Mouse (Mus musculus): ENCODE results near the gene Spon1. TPM values are rescaled to one million over a fixed set of nuclear protein-coding genes. Genes with fewer than 3 reads are reported as not detected.

Gene Spon1
- polyA plus RNA-seq, 1 experiment from 2014 or later = 47.0 TPM

GRCm38 (mm10) chr7:113823026-113823425, 57.2 kb downstream of the Spon1 start:
- Histone ChIP-seq H3K27ac (ENCODE audit: low read length) (no peak overlapping the region), H3K27me3 (ENCODE audit: control insufficient read depth, insufficient read depth, low read depth, low read length) (no peaks in the 10 kb centered on the region), H3K4me3 (ENCODE audit: low read depth, low read length) (no peak overlapping the region), H3K9me3 (replicated peaks; ENCODE audit: control insufficient read depth, low read length, poor library complexity, severe bottlenecking) (no peaks in the 10 kb centered on the region), H3K9ac (ENCODE audit: low read depth, low read length) (no peak overlapping the region), H3K4me2 (ENCODE audit: low read length) (no peak overlapping the region), H3K4me1 (ENCODE audit: control insufficient read depth, insufficient read depth, low read length) (0 out of 2 replicates have a peak, but pooled peaks cover 11% of the 10 kb centered on the region), H3K36me3 (ENCODE audit: control insufficient read depth, insufficient read depth, low read length) (no peaks in the 10 kb centered on the region)
- ATAC-seq = no peak
- WGBS = 34% methylated on average over 3 of the region's 3 CpGs

- Histone ChIP-seq H3K9me3 (replicated peaks; ENCODE audit: control insufficient read depth, low read length, poor library complexity, severe bottlenecking) (no peaks in the 10 kb centered on the region), H3K27me3 (ENCODE audit: control insufficient read depth, insufficient read depth, low read depth, low read length) (no peaks in the 10 kb centered on the region), H3K4me2 (ENCODE audit: low read length) (no peak overlapping the region), H3K27ac (ENCODE audit: low read length) (no peak overlapping the region), H3K4me3 (ENCODE audit: low read depth, low read length) (no peak overlapping the region), H3K36me3 (ENCODE audit: control insufficient read depth, insufficient read depth, low read length) (no peaks in the 10 kb centered on the region), H3K9ac (ENCODE audit: low read depth, low read length) (no peak overlapping the region), H3K4me1 (ENCODE audit: control insufficient read depth, insufficient read depth, low read length) (0 out of 2 replicates have a peak, but pooled peaks cover 11% of the 10 kb centered on the region)
- ATAC-seq = no peak
- WGBS = 93% methylated on average over 6 of the region's 6 CpGs
These were observed 58.9 kb downstream of the Spon1 start for GRCm38 (mm10) chr7:113824651-113825050.

- no peaks in the 10 kb centered on the region for H3K36me3 ChIP-seq (ENCODE audit: control insufficient read depth, insufficient read depth, low read length)
- H3K9me3 ChIP-seq (replicated peaks; ENCODE audit: control insufficient read depth, low read length, poor library complexity, severe bottlenecking) = no peaks in the 10 kb centered on the region
- no peak overlapping the region for H3K9ac ChIP-seq (ENCODE audit: low read depth, low read length)
- ATAC-seq = no peak
- H3K4me2 ChIP-seq (ENCODE audit: low read length) = no peak overlapping the region
- H3K4me1 ChIP-seq (ENCODE audit: control insufficient read depth, insufficient read depth, low read length) = 0 out of 2 replicates have a peak, but pooled peaks cover 9% of the 10 kb centered on the region
- no peak overlapping the region for H3K4me3 ChIP-seq (ENCODE audit: low read depth, low read length)
- no peaks in the 10 kb centered on the region for H3K27me3 ChIP-seq (ENCODE audit: control insufficient read depth, insufficient read depth, low read depth, low read length)
- 44% methylated on average over 5 of the region's 5 CpGs for WGBS
- no peak overlapping the region for H3K27ac ChIP-seq (ENCODE audit: low read length)
These were observed 59.9 kb downstream of the Spon1 start for GRCm38 (mm10) chr7:113825498-113826205.

- Histone ChIP-seq H3K4me2 (ENCODE audit: low read length) (no peak overlapping the region), H3K36me3 (ENCODE audit: control insufficient read depth, insufficient read depth, low read length) (no peaks in the 10 kb centered on the region), H3K27ac (ENCODE audit: low read length) (no peak overlapping the region), H3K9ac (ENCODE audit: low read depth, low read length) (no peak overlapping the region), H3K9me3 (replicated peaks; ENCODE audit: control insufficient read depth, low read length, poor library complexity, severe bottlenecking) (no peaks in the 10 kb centered on the region), H3K4me3 (ENCODE audit: low read depth, low read length) (no peak overlapping the region), H3K4me1 (ENCODE audit: control insufficient read depth, insufficient read depth, low read length) (0 out of 2 replicates have a peak, but pooled peaks cover 9% of the 10 kb centered on the region), H3K27me3 (ENCODE audit: control insufficient read depth, insufficient read depth, low read depth, low read length) (no peaks in the 10 kb centered on the region)
- ATAC-seq = no peak
- WGBS = 9% methylated on average over 1 of the region's 1 CpGs
These were observed 60.7 kb downstream of the Spon1 start for GRCm38 (mm10) chr7:113826510-113826909.

GRCm38 (mm10) chr7:113828122-113828571, 62.3 kb downstream of the Spon1 start:
- Histone ChIP-seq H3K27ac (ENCODE audit: low read length) (no peak overlapping the region), H3K27me3 (ENCODE audit: control insufficient read depth, insufficient read depth, low read depth, low read length) (no peaks in the 10 kb centered on the region), H3K36me3 (ENCODE audit: control insufficient read depth, insufficient read depth, low read length) (no peaks in the 10 kb centered on the region), H3K9ac (ENCODE audit: low read depth, low read length) (no peak overlapping the region), H3K9me3 (replicated peaks; ENCODE audit: control insufficient read depth, low read length, poor library complexity, severe bottlenecking) (no peaks in the 10 kb centered on the region), H3K4me1 (ENCODE audit: control insufficient read depth, insufficient read depth, low read length) (0 out of 2 replicates have a peak, but pooled peaks cover 9% of the 10 kb centered on the region), H3K4me3 (ENCODE audit: low read depth, low read length) (no peak overlapping the region), H3K4me2 (ENCODE audit: low read length) (no peak overlapping the region)
- 15% methylated on average over 2 of the region's 2 CpGs for WGBS
- ATAC-seq = 0 out of 2 replicates have a peak, but pooled peaks have one; percentile 56

GRCm38 (mm10) chr7:113828576-113828975, 62.8 kb downstream of the Spon1 start:
- no peaks in the 10 kb centered on the region for H3K9me3 ChIP-seq (replicated peaks; ENCODE audit: control insufficient read depth, low read length, poor library complexity, severe bottlenecking)
- ATAC-seq = no peak
- H3K4me3 ChIP-seq (ENCODE audit: low read depth, low read length) = no peak overlapping the region
- no peaks in the 10 kb centered on the region for H3K36me3 ChIP-seq (ENCODE audit: control insufficient read depth, insufficient read depth, low read length)
- H3K27me3 ChIP-seq (ENCODE audit: control insufficient read depth, insufficient read depth, low read depth, low read length) = no peaks in the 10 kb centered on the region
- H3K4me2 ChIP-seq (ENCODE audit: low read length) = no peak overlapping the region
- no peak overlapping the region for H3K9ac ChIP-seq (ENCODE audit: low read depth, low read length)
- H3K4me1 ChIP-seq (ENCODE audit: control insufficient read depth, insufficient read depth, low read length) = 0 out of 2 replicates have a peak, but pooled peaks cover 9% of the 10 kb centered on the region
- WGBS = 31% methylated on average over 2 of the region's 2 CpGs
- H3K27ac ChIP-seq (ENCODE audit: low read length) = no peak overlapping the region

GRCm38 (mm10) chr7:113837151-113837550, 71.4 kb downstream of the Spon1 start:
- H3K4me1 ChIP-seq (ENCODE audit: control insufficient read depth, insufficient read depth, low read length) = no peaks in the 10 kb centered on the region

GRCm38 (mm10) chr7:113839431-113839830, 73.6 kb downstream of the Spon1 start:
- Histone ChIP-seq H3K36me3 (ENCODE audit: control insufficient read depth, insufficient read depth, low read length) (no peaks in the 10 kb centered on the region), H3K4me2 (ENCODE audit: low read length) (no peak overlapping the region), H3K9me3 (replicated peaks; ENCODE audit: control insufficient read depth, low read length, poor library complexity, severe bottlenecking) (no peaks in the 10 kb centered on the region), H3K4me3 (ENCODE audit: low read depth, low read length) (no peak overlapping the region), H3K27ac (ENCODE audit: low read length) (no peak overlapping the region), H3K9ac (ENCODE audit: low read depth, low read length) (no peak overlapping the region), H3K27me3 (ENCODE audit: control insufficient read depth, insufficient read depth, low read depth, low read length) (no peaks in the 10 kb centered on the region), H3K4me1 (ENCODE audit: control insufficient read depth, insufficient read depth, low read length) (no peaks in the 10 kb centered on the region)
- 79% methylated on average over 8 of the region's 8 CpGs for WGBS
- ATAC-seq = no peak

More at GRCm38 (mm10) chr7:113837151-113837550, 71.4 kb downstream of the Spon1 start:
- Histone ChIP-seq H3K4me2 (ENCODE audit: low read length) (no peak overlapping the region), H3K27ac (ENCODE audit: low read length) (no peak overlapping the region), H3K4me3 (ENCODE audit: low read depth, low read length) (no peak overlapping the region), H3K9me3 (replicated peaks; ENCODE audit: control insufficient read depth, low read length, poor library complexity, severe bottlenecking) (no peaks in the 10 kb centered on the region), H3K36me3 (ENCODE audit: control insufficient read depth, insufficient read depth, low read length) (no peaks in the 10 kb centered on the region), H3K9ac (ENCODE audit: low read depth, low read length) (no peak overlapping the region), H3K27me3 (ENCODE audit: control insufficient read depth, insufficient read depth, low read depth, low read length) (no peaks in the 10 kb centered on the region)
- ATAC-seq = no peak
- WGBS = 91% methylated on average over 4 of the region's 4 CpGs

- H3K36me3 ChIP-seq (ENCODE audit: control insufficient read depth, insufficient read depth, low read length) = no peaks in the 10 kb centered on the region
- no peak for ATAC-seq
- WGBS = 96% methylated on average over 2 of the region's 2 CpGs
These were observed 75.7 kb downstream of the Spon1 start for GRCm38 (mm10) chr7:113841521-113841920.

More at GRCm38 (mm10) chr7:113841521-113841920, 75.7 kb downstream of the Spon1 start:
- Histone ChIP-seq H3K9me3 (replicated peaks; ENCODE audit: control insufficient read depth, low read length, poor library complexity, severe bottlenecking) (no peaks in the 10 kb centered on the region), H3K27ac (ENCODE audit: low read length) (no peak overlapping the region), H3K4me3 (ENCODE audit: low read depth, low read length) (no peak overlapping the region), H3K4me2 (ENCODE audit: low read length) (no peak overlapping the region), H3K27me3 (ENCODE audit: control insufficient read depth, insufficient read depth, low read depth, low read length) (no peaks in the 10 kb centered on the region), H3K4me1 (ENCODE audit: control insufficient read depth, insufficient read depth, low read length) (no peaks in the 10 kb centered on the region), H3K9ac (ENCODE audit: low read depth, low read length) (no peak overlapping the region)
